Mouse (Mus musculus): ENCODE measurements around the gene Megf11.

GRCm38 (mm10) chr9:64503996-64504395, 118.6 kb downstream of the Megf11 start:
- TF ChIP-seq POLR2A (IDR thresholded peaks at IDR 0.05; ENCODE audit: borderline replicate concordance, extremely low read depth, low read depth, low read length): no peak
- TF ChIP-seq CTCF (IDR thresholded peaks at IDR 0.05; ENCODE audit: insufficient read depth, low read length): no peak
